Mouse (Mus musculus): ENCODE measurements around the gene Thap3. TPM values are rescaled to one million over a fixed set of nuclear protein-coding genes. Genes with fewer than 3 reads are reported as not detected.

Thap3 gene
- polyA plus RNA-seq, 1 experiment: 2.4 TPM

DNA sequence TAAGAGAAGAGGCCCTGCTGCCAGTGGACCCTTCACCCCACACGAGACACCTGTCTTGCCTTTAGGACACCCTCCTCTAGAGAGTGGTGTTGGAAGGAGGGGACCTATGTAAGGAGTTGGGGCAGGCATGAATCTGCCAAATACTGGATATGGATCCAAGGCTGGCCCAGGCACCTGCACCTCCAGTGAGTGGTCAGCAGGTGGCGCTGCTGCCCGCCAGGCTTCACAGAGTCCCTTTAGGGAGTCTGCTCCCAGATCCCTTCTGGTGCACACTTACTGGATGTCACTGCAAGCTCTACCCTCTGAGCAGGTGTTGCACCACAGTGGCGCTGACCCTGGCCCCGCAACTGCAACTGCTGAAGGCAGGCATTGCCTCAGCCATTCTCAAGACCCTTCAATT is 7.4 kb downstream of the Thap3 start:
- Histone ChIP-seq H3K36me3 (ENCODE audit: control insufficient read depth) (peaks cover 84% of the 10 kb centered on the region), H3K9me3 (ENCODE audit: control insufficient read depth, low read length) (no peaks in the 10 kb centered on the region), H3K4me3 (replicated peaks) (no peak overlapping the region), H3K27me3 (ENCODE audit: control insufficient read depth) (peaks cover 2% of the 10 kb centered on the region; the same call in 1 of the 2 replicates), H3K4me1 (ENCODE audit: control insufficient read depth) (peaks cover 24% of the 10 kb centered on the region)
- TF ChIP-seq GATA1 (IDR thresholded peaks at IDR 0.05; ENCODE audit: low read length) (no peak), TAL1 (IDR thresholded peaks at IDR 0.05; ENCODE audit: low read length) (no peak)

DNA sequence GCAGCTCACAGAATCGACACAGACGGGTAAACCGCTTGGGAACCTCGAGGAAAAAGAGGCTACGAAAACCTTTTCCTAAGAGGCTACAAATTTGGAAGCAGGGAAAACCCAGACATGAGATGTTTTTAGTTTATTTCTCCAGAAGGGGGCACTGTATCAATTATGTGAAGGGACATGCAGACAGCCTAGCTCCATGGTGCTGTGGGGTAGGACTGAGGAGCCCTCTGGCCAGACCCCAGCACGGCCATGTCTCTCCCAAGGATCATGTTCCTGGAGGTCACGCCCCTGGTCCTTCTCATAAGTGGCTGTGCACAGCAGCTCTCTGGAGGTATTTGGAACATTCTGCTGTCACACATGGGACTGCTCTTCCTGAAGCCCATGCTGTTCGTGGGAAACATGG is 8.1 kb downstream of the Thap3 start:
- Histone ChIP-seq H3K9me3 (ENCODE audit: control insufficient read depth, low read length) (no peaks in the 10 kb centered on the region), H3K36me3 (ENCODE audit: control insufficient read depth) (peaks cover 87% of the 10 kb centered on the region), H3K27me3 (ENCODE audit: control insufficient read depth) (no peaks in the 10 kb centered on the region), H3K4me1 (ENCODE audit: control insufficient read depth) (peaks cover 19% of the 10 kb centered on the region), H3K4me3 (replicated peaks) (no peak overlapping the region)
- TF ChIP-seq TAL1 (IDR thresholded peaks at IDR 0.05; ENCODE audit: low read length) (no peak), GATA1 (IDR thresholded peaks at IDR 0.05; ENCODE audit: low read length) (no peak)

DNA sequence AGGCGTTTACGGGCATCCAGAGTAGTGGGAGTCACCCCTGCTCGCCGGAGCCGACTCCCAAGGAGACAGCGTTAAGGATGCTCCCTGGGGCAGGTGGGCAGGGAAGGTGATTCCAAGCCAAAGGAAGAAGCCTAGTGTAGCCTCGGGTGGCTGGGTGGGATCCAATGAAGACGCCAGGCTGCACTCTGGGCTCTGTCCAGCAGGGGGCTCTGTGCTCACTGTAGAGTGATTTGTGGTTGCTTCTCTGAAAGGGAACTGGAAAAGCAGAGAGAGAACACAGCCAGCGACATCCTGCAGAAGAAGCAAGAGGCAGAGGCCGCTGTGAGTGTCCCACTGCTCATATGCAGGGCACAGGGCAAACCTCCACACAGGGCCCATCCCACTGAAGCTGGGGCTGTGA is 11.0 kb downstream of the Thap3 start:
- Histone ChIP-seq H3K9me3 (ENCODE audit: control insufficient read depth, low read length) (peaks cover 16% of the 10 kb centered on the region), H3K4me3 (replicated peaks) (no peak overlapping the region), H3K4me1 (ENCODE audit: control insufficient read depth) (peaks cover 36% of the 10 kb centered on the region), H3K36me3 (ENCODE audit: control insufficient read depth) (peaks cover 98% of the 10 kb centered on the region), H3K27me3 (ENCODE audit: control insufficient read depth) (no peaks in the 10 kb centered on the region)
- no peak for TF ChIP-seq TAL1 (IDR thresholded peaks at IDR 0.05; ENCODE audit: low read length)
- TF ChIP-seq GATA1 (IDR thresholded peaks at IDR 0.05; ENCODE audit: low read length): no peak

DNA sequence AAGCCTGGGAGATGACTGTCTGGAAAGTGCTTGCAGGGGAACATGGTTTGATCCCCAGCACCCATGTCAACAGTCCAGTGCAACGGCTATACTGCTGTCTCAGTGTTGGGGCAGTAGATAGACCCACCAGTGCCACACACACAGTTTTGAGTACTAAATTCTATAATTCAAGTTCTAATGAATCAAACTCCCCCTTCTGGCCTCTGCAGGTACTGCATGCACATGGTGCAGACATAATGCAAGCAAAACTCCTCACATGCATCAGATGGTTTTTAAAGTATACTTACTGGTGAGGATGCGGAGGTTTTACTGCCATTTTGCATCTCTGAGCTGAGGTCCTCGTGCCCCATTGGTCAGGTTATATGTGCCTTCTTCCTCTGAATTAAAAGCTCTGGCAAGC is 13.4 kb downstream of the Thap3 start:
- peaks cover 50% of the 10 kb centered on the region for H3K4me1 ChIP-seq (ENCODE audit: control insufficient read depth)
- TF ChIP-seq GATA1 (IDR thresholded peaks at IDR 0.05; ENCODE audit: low read length) (no peak), TAL1 (IDR thresholded peaks at IDR 0.05; ENCODE audit: low read length) (no peak)
- H3K27me3 ChIP-seq (ENCODE audit: control insufficient read depth): no peaks in the 10 kb centered on the region
- peaks cover 98% of the 10 kb centered on the region for H3K36me3 ChIP-seq (ENCODE audit: control insufficient read depth)
- H3K9me3 ChIP-seq (ENCODE audit: control insufficient read depth, low read length): peaks cover 16% of the 10 kb centered on the region
- no peak overlapping the region for H3K4me3 ChIP-seq (replicated peaks)

DNA sequence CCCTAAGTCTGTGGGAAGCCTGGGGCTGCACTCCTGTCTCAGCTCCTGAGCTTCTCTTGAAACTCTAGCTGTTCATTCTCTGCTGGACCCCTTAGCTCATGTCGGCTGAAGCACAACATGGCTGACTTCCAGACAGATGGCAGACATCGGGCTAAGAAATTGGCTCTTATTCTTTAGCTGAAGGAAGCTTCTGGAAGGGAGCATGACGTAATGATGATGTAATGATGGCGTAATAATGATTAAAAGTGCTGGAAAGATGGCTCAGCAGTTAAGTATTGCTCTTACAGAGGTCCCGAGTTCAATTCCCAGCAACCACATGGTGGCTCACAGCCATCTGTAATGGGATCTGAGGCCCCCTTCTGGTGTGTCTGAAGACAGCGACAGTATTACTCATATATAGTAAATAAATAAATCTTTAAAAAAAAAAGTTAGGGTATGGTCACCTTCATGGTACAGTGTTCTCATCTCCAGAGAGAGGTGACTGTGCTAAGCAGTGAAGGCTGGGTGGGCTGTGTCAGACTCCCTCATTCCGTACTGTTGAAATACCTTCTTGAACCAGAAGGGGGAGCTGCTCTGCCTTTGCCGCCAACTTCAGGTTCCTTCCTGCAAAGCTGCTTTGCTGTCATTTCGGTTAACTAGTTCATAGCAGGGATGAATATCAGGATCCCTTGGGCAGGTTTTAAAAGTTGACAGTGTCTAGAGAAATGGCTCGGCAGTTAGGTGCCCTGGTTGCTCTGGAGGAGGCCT is 16.4 kb downstream of the Thap3 start:
- Histone ChIP-seq H3K9me3 (ENCODE audit: control insufficient read depth, low read length) (peaks cover 16% of the 10 kb centered on the region), H3K4me3 (replicated peaks) (no peak overlapping the region), H3K36me3 (ENCODE audit: control insufficient read depth) (peaks cover 99% of the 10 kb centered on the region), H3K27me3 (ENCODE audit: control insufficient read depth) (no peaks in the 10 kb centered on the region), H3K4me1 (ENCODE audit: control insufficient read depth) (peaks cover 64% of the 10 kb centered on the region)
- no peak for TF ChIP-seq GATA1 (IDR thresholded peaks at IDR 0.05; ENCODE audit: low read length)
- no peak for TF ChIP-seq TAL1 (IDR thresholded peaks at IDR 0.05; ENCODE audit: low read length)

DNA sequence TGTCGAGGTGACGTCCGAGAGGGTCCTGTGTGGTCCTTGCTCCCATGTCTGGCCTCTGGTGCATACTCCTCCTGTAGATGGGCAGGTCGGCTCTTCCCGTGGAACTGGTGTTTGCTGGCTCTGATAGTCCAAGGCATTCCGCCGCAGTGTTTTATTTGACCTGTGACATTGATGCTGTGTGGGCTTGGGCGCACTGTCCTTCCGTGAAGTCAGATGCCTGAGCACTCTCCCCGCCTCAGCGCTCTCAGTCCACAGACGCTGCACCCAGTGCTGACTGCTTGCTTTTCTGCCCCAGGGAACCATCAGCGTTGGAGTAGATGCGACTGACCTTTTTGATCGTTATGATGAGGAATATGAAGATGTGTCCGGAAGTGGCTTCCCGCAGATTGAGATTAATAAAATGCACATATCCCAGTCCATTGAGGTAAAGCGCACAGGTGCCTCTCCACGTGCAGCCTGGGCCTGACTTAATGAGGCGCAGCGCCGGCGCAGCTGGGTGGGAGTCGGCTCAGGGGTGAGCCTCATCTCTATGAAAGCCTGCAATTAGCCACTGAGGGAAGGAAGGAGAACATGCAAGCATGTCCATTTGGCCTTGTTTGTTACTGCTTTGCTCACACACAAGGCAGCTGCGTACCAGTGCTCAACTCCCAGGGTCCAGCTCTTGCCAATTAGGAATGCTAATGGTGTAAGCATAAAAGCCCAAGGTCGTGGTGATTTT is 20.4 kb downstream of the Thap3 start:
- no peak overlapping the region for H3K4me3 ChIP-seq (replicated peaks)
- TF ChIP-seq GATA1 (IDR thresholded peaks at IDR 0.05; ENCODE audit: low read length): no peak
- no peak for TF ChIP-seq TAL1 (IDR thresholded peaks at IDR 0.05; ENCODE audit: low read length)
- peaks cover 73% of the 10 kb centered on the region for H3K4me1 ChIP-seq (ENCODE audit: control insufficient read depth)
- H3K27me3 ChIP-seq (ENCODE audit: control insufficient read depth): no peaks in the 10 kb centered on the region
- H3K9me3 ChIP-seq (ENCODE audit: control insufficient read depth, low read length): peaks cover 13% of the 10 kb centered on the region
- peaks cover 96% of the 10 kb centered on the region for H3K36me3 ChIP-seq (ENCODE audit: control insufficient read depth)

DNA sequence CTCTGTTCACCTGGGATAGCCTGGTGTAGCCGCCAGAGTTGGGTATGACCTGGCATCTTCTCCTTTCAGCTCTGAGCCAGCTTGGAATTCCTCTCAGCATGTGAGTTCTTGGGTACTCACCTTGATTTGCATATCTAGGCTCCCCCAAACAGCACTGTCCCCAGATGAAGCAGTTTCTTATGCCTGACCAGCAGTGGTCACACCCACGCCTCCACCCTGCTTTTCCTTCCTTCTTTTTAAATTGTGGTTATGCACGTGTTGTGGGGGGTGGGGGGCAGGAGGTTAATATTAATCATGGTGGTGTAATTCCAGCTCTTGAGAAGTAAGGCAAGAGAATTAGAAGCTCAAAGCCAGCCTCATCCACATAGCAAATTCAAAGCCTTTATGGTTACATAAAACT is 26.0 kb downstream of the Thap3 start:
- Histone ChIP-seq H3K4me3 (replicated peaks) (peak overlapping the region; percentile 39), H3K4me1 (ENCODE audit: control insufficient read depth) (peaks cover 84% of the 10 kb centered on the region), H3K27me3 (ENCODE audit: control insufficient read depth) (no peaks in the 10 kb centered on the region), H3K9me3 (ENCODE audit: control insufficient read depth, low read length) (peaks cover 12% of the 10 kb centered on the region), H3K36me3 (ENCODE audit: control insufficient read depth) (peaks cover 95% of the 10 kb centered on the region)
- TF ChIP-seq GATA1 (IDR thresholded peaks at IDR 0.05; ENCODE audit: low read length) (no peak), TAL1 (IDR thresholded peaks at IDR 0.05; ENCODE audit: low read length) (no peak)

DNA sequence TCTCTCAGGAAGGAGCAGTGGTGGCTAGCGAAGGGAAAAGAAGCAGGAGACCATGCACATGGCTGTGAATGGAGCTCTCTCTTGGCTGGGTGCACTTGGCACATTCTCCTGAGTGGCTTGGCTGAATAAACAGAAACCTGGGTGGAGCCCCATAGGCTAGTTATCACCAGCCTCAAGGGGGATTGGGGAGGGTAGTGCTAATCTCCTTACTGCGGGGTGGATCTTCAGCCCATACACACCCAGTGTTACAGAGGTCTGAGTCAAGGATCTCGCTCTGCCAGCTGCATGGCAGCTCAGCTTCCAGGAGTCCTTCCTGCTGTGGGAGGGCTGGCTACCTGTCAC is 28.3 kb downstream of the Thap3 start:
- H3K36me3 ChIP-seq (ENCODE audit: control insufficient read depth): peaks cover 95% of the 10 kb centered on the region
- peaks cover 96% of the 10 kb centered on the region for H3K4me1 ChIP-seq (ENCODE audit: control insufficient read depth)
- peak overlapping the region; percentile 32 for H3K4me3 ChIP-seq (replicated peaks)
- no peaks in the 10 kb centered on the region for H3K27me3 ChIP-seq (ENCODE audit: control insufficient read depth)
- H3K9me3 ChIP-seq (ENCODE audit: control insufficient read depth, low read length): peaks cover 12% of the 10 kb centered on the region
- TF ChIP-seq TAL1 (IDR thresholded peaks at IDR 0.05; ENCODE audit: low read length): peak; percentile 87
- TF ChIP-seq GATA1 (IDR thresholded peaks at IDR 0.05; ENCODE audit: low read length): peak; percentile 88

DNA sequence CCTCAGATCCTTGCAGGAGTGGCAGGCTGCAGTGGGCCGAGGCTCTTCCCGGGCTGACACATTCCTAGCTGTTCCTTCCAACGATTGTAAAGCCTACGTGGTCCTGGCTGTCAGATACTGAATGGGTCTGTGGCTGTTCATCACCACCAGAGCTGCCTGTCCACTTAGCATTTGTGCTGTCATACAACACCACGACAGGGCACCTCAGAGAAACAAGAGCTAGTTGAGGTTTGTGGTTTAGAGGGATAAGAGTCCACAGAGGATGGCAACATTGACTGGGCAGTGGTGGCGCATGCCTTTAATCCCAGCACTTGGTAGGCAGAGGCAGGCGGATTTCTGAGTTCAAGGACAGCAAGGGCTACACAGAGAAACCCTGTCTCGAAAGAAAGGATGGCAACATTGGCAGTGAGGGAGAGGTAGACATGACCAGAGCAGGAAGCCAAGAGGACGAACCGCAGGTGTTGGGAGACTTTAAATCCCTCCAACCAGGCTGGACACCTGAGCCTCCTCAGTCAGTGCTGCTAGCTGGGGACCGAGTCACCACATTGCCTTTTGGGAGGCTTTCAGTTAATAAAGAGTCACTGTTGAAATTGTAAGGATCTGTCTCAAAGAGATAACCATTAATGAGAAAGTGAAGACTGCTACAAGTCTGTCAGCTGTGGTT is 28.8 kb downstream of the Thap3 start:
- TF ChIP-seq TAL1 (IDR thresholded peaks at IDR 0.05; ENCODE audit: low read length) (no peak), GATA1 (IDR thresholded peaks at IDR 0.05; ENCODE audit: low read length) (no peak)

More for the DNA sequence above, 28.8 kb downstream of the Thap3 start:
- H3K4me3 ChIP-seq (replicated peaks): peak overlapping the region; percentile 32
- peaks cover 97% of the 10 kb centered on the region for H3K4me1 ChIP-seq (ENCODE audit: control insufficient read depth)
- H3K27me3 ChIP-seq (ENCODE audit: control insufficient read depth): no peaks in the 10 kb centered on the region
- peaks cover 96% of the 10 kb centered on the region for H3K36me3 ChIP-seq (ENCODE audit: control insufficient read depth)
- H3K9me3 ChIP-seq (ENCODE audit: control insufficient read depth, low read length): peaks cover 10% of the 10 kb centered on the region

All from erythroblast, embryonic 14.5 days (primary cell).